Mouse (Mus musculus): ENCODE results near the gene Ahcyl1. TPM values are rescaled to one million over a fixed set of nuclear protein-coding genes. Genes with fewer than 3 reads are reported as not detected.
"Not testable (repeated sequence)": the region's sequence is repeated elsewhere in the genome, so short reads cannot be mapped to it uniquely, and the experiment has no call there.

The Ahcyl1 gene
- polyA plus RNA-seq (2016; fragmentation: Nextera tagmentation; extraction: Ambion mirVana), result 83.4 and 98.2 TPM in 2 replicates

DNA sequence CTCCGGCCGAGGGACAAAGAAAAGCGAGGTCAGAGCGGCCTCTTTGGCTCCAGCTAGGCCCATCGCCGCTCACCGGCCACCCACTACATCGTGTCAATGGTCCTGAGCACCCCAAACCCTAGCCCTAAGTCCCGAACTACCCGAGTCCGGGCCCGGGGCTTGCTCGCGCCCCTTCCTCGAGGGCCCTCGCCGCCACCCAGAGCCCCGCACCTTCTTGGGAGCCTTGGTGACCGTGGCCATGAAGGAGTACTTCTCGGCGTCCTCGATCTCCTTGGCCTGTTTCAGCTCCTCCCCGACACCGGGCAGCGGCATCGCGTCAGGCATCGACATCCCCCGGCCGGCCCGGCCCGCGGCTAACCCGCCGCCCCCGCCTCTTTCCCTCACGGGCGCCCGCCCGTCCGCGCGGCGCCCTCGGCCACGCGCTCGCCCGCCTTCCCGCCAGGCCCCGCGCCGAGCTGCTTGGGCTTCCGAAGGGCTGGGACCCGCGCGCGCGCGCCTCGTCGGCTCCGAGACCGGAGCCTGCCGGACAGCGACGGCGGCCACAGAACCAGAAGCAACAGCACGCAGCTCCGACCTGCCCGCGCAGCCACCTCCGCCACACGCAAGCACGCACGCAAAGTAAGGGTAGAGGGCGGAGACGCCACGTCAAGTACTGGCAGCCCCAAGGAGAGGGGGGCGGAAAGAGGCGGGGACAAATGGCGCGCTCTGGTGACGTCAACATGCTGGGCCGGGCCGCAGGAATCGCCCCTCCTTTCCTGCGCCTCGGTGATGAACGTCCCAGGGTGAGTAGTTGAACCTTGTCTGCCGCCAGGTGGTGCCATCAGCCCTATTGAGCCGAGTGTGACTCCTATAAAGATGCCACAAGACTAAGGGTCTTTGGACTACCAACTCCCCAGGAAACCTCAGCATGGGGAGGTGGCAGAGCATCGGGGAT is at the start of gene Ahcyl1:
Ahcyl1 (minus strand) TSS at position 613 of the 934 bp plus-strand sequence.
- WGBS, result under 1% methylated on average over 93 of the region's 93 CpGs
- no peaks in the 10 kb centered on the region for H3K9me3 ChIP-seq (replicated peaks)

DNA sequence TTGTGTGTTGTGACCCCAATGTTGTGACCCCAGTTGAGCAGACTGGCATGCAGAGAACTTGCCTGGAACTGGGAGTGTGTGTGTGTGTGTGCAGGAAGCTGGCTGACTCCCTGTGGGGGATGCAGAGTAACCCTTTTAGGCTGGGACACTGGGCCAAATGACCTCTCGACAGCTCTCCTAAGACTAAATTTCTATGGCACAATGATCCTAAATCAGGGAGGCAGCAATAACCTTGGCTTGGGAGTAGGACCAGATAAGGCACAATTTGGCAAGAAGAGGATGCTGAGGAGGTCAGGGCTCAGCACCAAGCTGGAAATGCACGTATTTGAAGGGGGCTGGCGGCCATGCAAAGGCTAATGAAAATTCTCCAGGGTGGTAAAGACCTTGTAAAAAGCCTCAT is 49.7 kb upstream of the Ahcyl1 start:
- 66% methylated on average over 3 of the region's 3 CpGs for WGBS
- DNase-seq (ENCODE audit: low spot score), result no peak
- no peak overlapping the region for H3K4me3 ChIP-seq
- H3K4me1 ChIP-seq, result peaks cover 40% of the 10 kb centered on the region
- no peak overlapping the region for H3K27ac ChIP-seq
- no peaks in the 10 kb centered on the region for H3K9me3 ChIP-seq (replicated peaks)
- H3K36me3 ChIP-seq, result peaks cover 29% of the 10 kb centered on the region
- no peaks in the 10 kb centered on the region for H3K27me3 ChIP-seq (ENCODE audit: low read depth, poor library complexity, severe bottlenecking)

More for the DNA sequence above, at the start of gene Ahcyl1:
- Histone ChIP-seq H3K4me1 (peaks cover 23% of the 10 kb centered on the region), H3K27ac (peak within 1 kb of the TSS; percentile 97), H3K27me3 (ENCODE audit: low read depth, poor library complexity, severe bottlenecking) (no peaks in the 10 kb centered on the region), H3K36me3 (no peaks in the 10 kb centered on the region), H3K4me3 (peak within 1 kb of the TSS; percentile 79)
- peak; percentile 100 for DNase-seq (ENCODE audit: low spot score)

DNA sequence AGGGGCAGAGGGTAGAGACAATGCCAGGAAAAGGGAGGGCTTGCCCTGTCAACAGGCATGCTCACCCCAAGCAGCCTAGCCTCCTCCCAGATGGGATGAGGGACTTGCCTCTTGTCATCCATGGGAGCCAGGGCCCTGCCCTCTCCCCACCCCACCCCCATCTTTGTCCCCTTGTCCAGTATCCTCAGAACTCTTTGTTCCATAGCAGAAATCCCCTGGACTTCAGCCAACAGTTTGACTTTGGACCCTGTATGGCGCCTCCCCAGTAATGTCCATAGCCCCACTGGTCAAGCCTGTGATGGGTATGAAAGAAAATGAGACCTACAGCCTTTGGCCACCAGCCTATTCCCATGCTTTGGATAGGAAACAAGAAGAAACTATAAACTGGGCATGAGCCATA is 47.3 kb upstream of the Ahcyl1 start:
- peak overlapping the region; percentile 81 for H3K27ac ChIP-seq
- no peaks in the 10 kb centered on the region for H3K9me3 ChIP-seq (replicated peaks)
- no peaks in the 10 kb centered on the region for H3K27me3 ChIP-seq (ENCODE audit: low read depth, poor library complexity, severe bottlenecking)
- no peak overlapping the region for H3K4me3 ChIP-seq
- WGBS, result 93% methylated on average over 1 of the region's 1 CpGs
- peaks cover 13% of the 10 kb centered on the region for H3K36me3 ChIP-seq
- H3K4me1 ChIP-seq, result peaks cover 58% of the 10 kb centered on the region
- DNase-seq (ENCODE audit: low spot score), result no peak

DNA sequence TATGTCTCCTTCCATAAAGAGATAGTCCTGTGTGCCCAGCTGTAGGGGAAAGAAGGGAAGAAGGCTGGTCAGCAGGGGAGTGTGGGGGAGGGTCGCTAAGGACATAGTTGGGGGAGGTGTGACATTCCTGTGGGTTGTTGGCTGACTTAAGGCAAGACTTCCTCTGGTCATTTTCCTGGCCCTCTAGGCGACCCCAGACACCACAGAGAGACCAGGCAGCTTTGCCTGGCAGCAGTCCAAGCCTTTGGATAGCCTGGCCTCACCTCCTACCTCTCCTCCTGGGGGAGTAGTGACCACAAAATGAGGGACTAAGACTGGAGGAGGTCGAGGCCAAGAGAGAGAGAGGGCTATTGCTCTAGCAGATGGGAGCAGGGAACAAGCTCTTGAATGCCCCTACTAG is 46.7 kb upstream of the Ahcyl1 start:
- peak overlapping the region; percentile 81 for H3K27ac ChIP-seq
- peaks cover 12% of the 10 kb centered on the region for H3K36me3 ChIP-seq
- no peak for DNase-seq (ENCODE audit: low spot score)
- H3K4me3 ChIP-seq, result no peak overlapping the region
- H3K27me3 ChIP-seq (ENCODE audit: low read depth, poor library complexity, severe bottlenecking), result no peaks in the 10 kb centered on the region
- peaks cover 58% of the 10 kb centered on the region for H3K4me1 ChIP-seq
- 19% methylated on average over 3 of the region's 3 CpGs for WGBS
- no peaks in the 10 kb centered on the region for H3K9me3 ChIP-seq (replicated peaks)

DNA sequence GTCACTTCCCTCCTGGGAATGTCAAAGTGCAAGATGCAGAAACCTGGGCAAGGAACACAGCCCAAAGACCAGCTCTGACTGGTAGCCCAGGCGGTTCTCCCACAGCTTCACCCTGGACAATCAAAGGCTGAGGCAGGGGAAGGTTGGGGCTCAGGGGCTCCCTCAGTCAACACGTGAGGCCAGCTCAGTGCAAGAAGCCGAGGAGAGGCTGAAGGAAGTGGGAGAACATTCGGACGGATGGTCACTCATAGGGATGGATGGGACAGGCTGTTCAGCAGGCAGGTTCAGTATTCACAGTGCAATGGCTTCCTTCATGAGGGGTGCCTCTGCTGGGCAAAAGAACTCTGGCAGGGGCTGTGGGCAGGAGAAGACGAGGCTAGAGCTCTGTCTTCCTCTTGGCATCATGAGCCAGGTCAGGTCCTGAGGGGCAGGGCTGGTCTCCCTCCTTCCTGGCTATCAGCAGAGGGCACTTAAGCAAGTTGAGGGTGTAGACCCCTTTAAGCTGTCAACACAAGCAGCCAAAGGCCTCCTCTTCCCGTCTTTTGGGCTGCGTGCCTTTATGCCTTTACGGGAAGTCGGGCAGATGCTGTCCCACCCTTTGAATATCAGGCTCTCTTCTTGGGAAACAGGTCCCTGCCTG is 45.8 kb upstream of the Ahcyl1 start:
- Histone ChIP-seq H3K27me3 (ENCODE audit: low read depth, poor library complexity, severe bottlenecking) (no peaks in the 10 kb centered on the region), H3K4me3 (no peak overlapping the region), H3K27ac (peak overlapping the region; percentile 81), H3K9me3 (replicated peaks) (no peaks in the 10 kb centered on the region), H3K4me1 (peaks cover 58% of the 10 kb centered on the region), H3K36me3 (peaks cover 10% of the 10 kb centered on the region)
- no peak for DNase-seq (ENCODE audit: low spot score)
- 94% methylated on average over 10 of the region's 10 CpGs for WGBS

DNA sequence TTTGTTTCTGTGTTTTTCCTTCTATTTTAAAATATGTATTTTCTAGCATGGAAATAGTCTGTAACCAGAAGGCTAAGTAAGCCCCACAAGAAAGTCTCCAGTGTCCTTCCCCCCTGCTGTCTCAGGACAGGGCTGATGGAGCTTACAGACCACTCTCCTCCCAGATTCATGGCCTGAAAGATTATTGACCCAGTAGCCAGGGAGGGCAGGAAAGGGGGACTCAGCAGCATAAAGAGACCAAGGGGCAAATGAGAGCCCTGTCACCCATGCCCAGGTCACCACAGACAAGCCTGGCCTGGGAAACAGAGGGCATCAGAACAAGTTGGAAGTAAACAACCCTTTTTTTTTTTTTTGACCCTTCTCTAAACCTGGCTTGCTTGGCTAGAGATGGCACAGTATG is 45.0 kb upstream of the Ahcyl1 start:
- Histone ChIP-seq H3K4me3 (no peak overlapping the region), H3K27ac (peak overlapping the region; percentile 81), H3K27me3 (ENCODE audit: low read depth, poor library complexity, severe bottlenecking) (no peaks in the 10 kb centered on the region), H3K36me3 (peaks cover 10% of the 10 kb centered on the region), H3K4me1 (peaks cover 54% of the 10 kb centered on the region), H3K9me3 (replicated peaks) (no peaks in the 10 kb centered on the region)
- DNase-seq (ENCODE audit: low spot score), result no peak

- peaks cover 48% of the 10 kb centered on the region for H3K4me1 ChIP-seq
- peak; percentile 85 for DNase-seq (ENCODE audit: low spot score)
Measured at GRCm38 (mm10) chr3:107740578-107741207, 44.3 kb upstream of the Ahcyl1 start.

DNA sequence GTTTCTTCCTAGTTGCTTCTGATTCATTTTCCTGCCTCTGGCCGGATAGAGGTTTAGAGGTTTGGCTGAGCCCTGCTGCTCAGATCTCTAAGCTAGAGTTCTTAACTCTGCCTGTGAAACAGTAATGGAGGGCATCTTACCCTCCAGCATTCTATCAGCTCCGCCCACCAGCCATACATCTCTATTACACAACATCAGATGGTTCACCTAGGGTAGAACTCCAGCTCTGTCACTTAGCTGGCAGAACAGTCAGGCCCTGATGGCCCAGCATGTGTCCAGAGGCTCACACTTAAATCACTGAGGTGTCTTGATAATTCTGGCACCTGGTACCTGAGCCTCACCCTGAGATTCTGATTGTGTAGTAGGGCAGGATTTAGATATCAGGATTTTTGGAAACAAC is 43.6 kb upstream of the Ahcyl1 start:
- H3K4me1 ChIP-seq, result peaks cover 48% of the 10 kb centered on the region
- 56% methylated on average over 2 of the region's 2 CpGs for WGBS
- no peaks in the 10 kb centered on the region for H3K27me3 ChIP-seq (ENCODE audit: low read depth, poor library complexity, severe bottlenecking)
- no peak overlapping the region for H3K4me3 ChIP-seq
- H3K36me3 ChIP-seq, result peaks cover 10% of the 10 kb centered on the region
- no peaks in the 10 kb centered on the region for H3K9me3 ChIP-seq (replicated peaks)
- no peak for DNase-seq (ENCODE audit: low spot score)
- peak overlapping the region; percentile 81 for H3K27ac ChIP-seq

More at GRCm38 (mm10) chr3:107740578-107741207, 44.3 kb upstream of the Ahcyl1 start:
- Histone ChIP-seq H3K27me3 (ENCODE audit: low read depth, poor library complexity, severe bottlenecking) (no peaks in the 10 kb centered on the region), H3K27ac (peak overlapping the region; percentile 81), H3K9me3 (replicated peaks) (no peaks in the 10 kb centered on the region), H3K36me3 (peaks cover 10% of the 10 kb centered on the region), H3K4me3 (no peak overlapping the region)
- 14% methylated on average over 6 of the region's 6 CpGs for WGBS

DNA sequence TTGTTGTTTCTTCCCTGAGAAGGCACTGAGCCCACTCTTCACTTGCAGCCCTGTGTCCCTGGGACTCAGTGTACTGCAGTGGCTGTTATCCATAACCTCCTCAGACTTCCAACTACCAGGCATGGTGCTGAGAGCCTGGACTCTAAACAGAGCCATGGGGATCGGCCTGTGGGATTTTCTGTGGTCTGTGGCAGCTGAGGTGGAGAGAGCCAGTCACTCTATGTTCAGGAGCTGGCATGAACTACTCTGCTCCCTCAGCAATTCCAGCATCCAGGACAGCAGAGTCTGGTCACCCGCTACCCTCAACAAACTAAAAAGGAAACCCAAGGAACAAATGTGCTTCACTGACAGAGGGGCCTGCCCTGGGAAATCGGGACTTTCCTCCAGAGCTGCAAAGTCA is 43.1 kb upstream of the Ahcyl1 start:
- H3K36me3 ChIP-seq, result peaks cover 10% of the 10 kb centered on the region

DNA sequence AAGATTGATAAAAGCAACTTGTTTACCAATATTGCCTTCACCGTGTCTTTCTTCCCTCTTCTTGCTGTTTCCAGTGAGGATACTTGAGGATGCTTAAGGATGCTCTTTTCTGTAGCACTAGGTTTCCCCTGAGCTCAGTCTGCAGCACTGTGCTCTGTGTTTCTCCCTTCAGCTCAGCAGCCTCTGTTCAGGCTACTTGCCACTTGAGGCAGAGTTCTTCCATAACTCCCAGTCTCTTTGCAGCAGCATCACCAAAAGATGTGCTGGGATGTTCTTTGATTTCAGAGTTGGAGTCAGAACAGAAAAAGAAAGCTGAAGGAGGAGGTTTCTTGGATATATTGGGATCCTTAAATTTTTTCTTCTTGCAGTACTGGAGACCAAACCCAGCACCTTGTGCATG is 42.3 kb upstream of the Ahcyl1 start:
- Histone ChIP-seq H3K27ac (no peak overlapping the region), H3K4me1 (peaks cover 44% of the 10 kb centered on the region), H3K36me3 (peaks cover 10% of the 10 kb centered on the region), H3K4me3 (no peak overlapping the region), H3K9me3 (replicated peaks) (no peaks in the 10 kb centered on the region), H3K27me3 (ENCODE audit: low read depth, poor library complexity, severe bottlenecking) (no peaks in the 10 kb centered on the region)
- WGBS, result 89% methylated on average over 1 of the region's 1 CpGs
- DNase-seq (ENCODE audit: low spot score), result no peak

More for the DNA sequence above, 43.1 kb upstream of the Ahcyl1 start:
- Histone ChIP-seq H3K27me3 (ENCODE audit: low read depth, poor library complexity, severe bottlenecking) (no peaks in the 10 kb centered on the region), H3K9me3 (replicated peaks) (no peaks in the 10 kb centered on the region), H3K4me3 (no peak overlapping the region), H3K4me1 (peaks cover 48% of the 10 kb centered on the region), H3K27ac (peak overlapping the region; percentile 81)
- peak; percentile 31 for DNase-seq (ENCODE audit: low spot score)
- WGBS, result 71% methylated on average over 3 of the region's 3 CpGs

- Histone ChIP-seq H3K9me3 (replicated peaks) (no peaks in the 10 kb centered on the region), H3K27me3 (ENCODE audit: low read depth, poor library complexity, severe bottlenecking) (no peaks in the 10 kb centered on the region), H3K4me3 (no peak overlapping the region), H3K27ac (no peak overlapping the region), H3K36me3 (peaks cover 9% of the 10 kb centered on the region), H3K4me1 (peaks cover 35% of the 10 kb centered on the region)
- no peak for DNase-seq (ENCODE audit: low spot score)
- WGBS, result 81% methylated on average over 1 of the region's 1 CpGs
Measured at GRCm38 (mm10) chr3:107737609-107738190, 41.3 kb upstream of the Ahcyl1 start.

DNA sequence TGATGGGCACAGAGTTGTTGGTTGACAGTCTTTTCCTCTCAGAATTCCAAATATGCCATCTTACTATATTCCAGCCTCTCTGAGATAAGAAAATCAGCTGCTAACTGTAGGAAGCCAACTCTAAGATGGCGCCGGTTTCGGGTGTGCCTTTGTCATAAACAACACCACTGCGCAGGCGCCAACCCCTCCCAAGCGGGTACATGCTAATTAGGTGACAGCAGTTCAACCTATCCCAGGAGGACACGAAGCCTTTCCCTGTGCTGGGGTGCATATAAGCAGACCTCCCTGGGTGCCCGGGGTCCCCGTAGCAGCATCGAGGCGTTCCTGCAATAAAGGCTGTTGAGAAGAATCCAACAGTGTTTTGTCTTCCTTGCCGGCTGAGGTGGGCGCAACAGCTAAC is 39.3 kb upstream of the Ahcyl1 start:
- H3K9me3 ChIP-seq (replicated peaks); H3K27ac ChIP-seq; H3K4me3 ChIP-seq; H3K27me3 ChIP-seq (ENCODE audit: low read depth, poor library complexity, severe bottlenecking); DNase-seq (ENCODE audit: low spot score); H3K36me3 ChIP-seq: not testable (repeated sequence)
- 96% methylated on average over 13 of the region's 13 CpGs for WGBS
- H3K4me1 ChIP-seq, result peaks cover 17% of the 10 kb centered on the region
